Mouse (Mus musculus) spleen, adult 2 months (tissue): Measurements from ENCODE around the gene Nkx2-5.

Experiments used
- CTCF ChIP-seq: fragments of 200-500 bp; IDR thresholded peaks from 2 replicates; pipeline ENCODE4 v1.5.1; 2011; ENCODE audit warnings: mild to moderate bottlenecking, inconsistent platforms; ENCODE audit not compliant: insufficient read depth, insufficient read length, insufficient replicate concordance; ENCODE audit errors: extremely low read depth
- POLR2A ChIP-seq: fragments of 200-500 bp; IDR thresholded peaks from 2 replicates; pipeline ENCODE4 v1.6.1; 2011; ENCODE audit warnings: low read depth, low read length, inconsistent platforms

DNA sequence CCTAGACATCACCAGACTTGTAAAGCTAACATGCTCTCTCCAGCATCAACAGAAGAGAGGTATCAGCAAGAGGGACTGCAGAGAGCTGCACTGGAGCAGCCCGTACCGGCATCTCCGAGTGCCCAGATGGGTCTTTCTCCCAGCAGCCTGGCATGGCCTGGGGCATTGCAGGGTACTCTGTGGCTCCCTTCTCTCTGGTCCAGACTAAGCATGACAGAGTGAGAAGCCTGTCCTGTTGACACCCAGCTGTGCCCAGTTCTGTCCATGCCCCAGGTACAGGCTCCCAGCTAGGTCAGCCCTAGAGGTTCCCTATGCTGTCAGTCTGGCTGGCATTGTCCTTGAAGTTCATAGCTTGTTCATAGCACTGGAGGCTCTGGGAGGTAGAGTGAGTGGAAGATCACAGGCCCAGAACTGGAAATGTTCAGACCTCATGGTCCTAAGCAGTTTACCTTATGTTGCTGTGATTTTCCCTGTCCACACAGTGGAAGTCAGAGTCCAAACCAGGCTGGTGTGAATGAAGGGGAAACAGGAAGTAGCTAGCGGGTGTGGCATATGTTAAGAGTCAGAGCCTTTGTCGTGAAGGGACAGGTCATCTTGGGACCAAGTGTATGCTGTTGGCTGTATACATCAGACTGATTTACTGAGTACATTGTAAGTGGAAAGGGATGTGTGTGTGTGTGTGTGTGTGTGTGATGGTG is 51.6 kb downstream of the Nkx2-5 start:
- TF ChIP-seq POLR2A: no peak
- TF ChIP-seq CTCF: no peak
